Mouse (Mus musculus) embryonic facial prominence, embryonic 10.5 days (tissue): ENCODE results near the gene Ebi3. TPM values are rescaled to one million over a fixed set of nuclear protein-coding genes. Genes with fewer than 3 reads are reported as not detected.

Experiments
- DNase-seq: peaks from one replicate; pipeline ENCODE4 v3.0.0-alpha.2; 2017; ENCODE audit warnings: low spot score
- H3K27ac ChIP-seq: fragments of 300-500 bp; sonication (generic); replicated peaks from 2 replicates; pipeline ENCODE4 v1.5.1; 2016; ENCODE audit warnings: mild to moderate bottlenecking
- H3K27me3 ChIP-seq: fragments of 300-500 bp; sonication (generic); replicated peaks from 2 replicates; pipeline ENCODE4 v1.6.1; 2016; ENCODE audit warnings: low read depth, mild to moderate bottlenecking; ENCODE audit not compliant: poor library complexity, severe bottlenecking
- H3K36me3 ChIP-seq: fragments of 300-500 bp; sonication (generic); replicated peaks from 2 replicates; pipeline ENCODE4 v1.6.1; 2016; ENCODE audit warnings: mild to moderate bottlenecking, moderate library complexity
- H3K4me1 ChIP-seq: fragments of 300-500 bp; sonication (generic); 2 replicates; pipeline ENCODE4 v1.6.1; 2016
- H3K4me3 ChIP-seq: fragments of 300-500 bp; sonication (generic); 2 replicates; pipeline ENCODE4 v1.5.1; 2016; ENCODE audit warnings: mild to moderate bottlenecking, moderate library complexity
- H3K9me3 ChIP-seq: fragments of 300-500 bp; sonication (generic); 2 replicates; pipeline ENCODE4 v1.6.1; 2016; ENCODE audit warnings: mild to moderate bottlenecking
- WGBS: fragments of 180-500 bp; shearing (Covaris S2); methylation state at CpG from one replicate; pipeline ENCODE4 v1.1.7; 2016; 5-methylcytosine and 5-hydroxymethylcytosine counted together
- polyA plus RNA-seq: library from polyadenylated mRNA; unstranded; fragments of >200 nt; fragmentation: Nextera tagmentation; extraction: Ambion mirVana; gene quantifications from 2 replicates; pipeline ENCODE4 v1.2.1, GENCODE M21; 2016

Gene Ebi3
- polyA plus RNA-seq, 1 experiment from 2014 or later, result 1.4 TPM

GRCm38 (mm10) chr17:55986030-55986961 lies 33.9 kb downstream of the Ebi3 start, which contains the start of gene Fsd1:
Gene Fsd1, plus strand, starts transcription at chr17:55986509.
- peaks cover 21% of the 10 kb centered on the region for H3K36me3 ChIP-seq
- H3K4me1 ChIP-seq, result peaks cover 13% of the 10 kb centered on the region
- 8% methylated on average over 35 of the region's 35 CpGs for WGBS
- peak within 1 kb of the TSS; percentile 79 for H3K4me3 ChIP-seq
- H3K9me3 ChIP-seq, result no peaks in the 10 kb centered on the region
- peaks cover 9% of the 10 kb centered on the region; the same call in 1 of the 2 replicates for H3K27me3 ChIP-seq
- peak; percentile 87 for DNase-seq
- peak within 1 kb of the TSS; percentile 83 for H3K27ac ChIP-seq

- WGBS, result 79% methylated on average over 8 of the region's 8 CpGs
- H3K4me3 ChIP-seq, result no peak overlapping the region
- no peak for DNase-seq
- no peaks in the 10 kb centered on the region for H3K9me3 ChIP-seq
- H3K36me3 ChIP-seq, result peaks cover 57% of the 10 kb centered on the region
- H3K4me1 ChIP-seq, result peaks cover 13% of the 10 kb centered on the region
- no peak overlapping the region for H3K27ac ChIP-seq
- H3K27me3 ChIP-seq, result peaks cover 9% of the 10 kb centered on the region; the same call in 1 of the 2 replicates
These were observed 37.9 kb downstream of the Ebi3 start for GRCm38 (mm10) chr17:55990278-55990898.

- Histone ChIP-seq H3K4me3 (no peak overlapping the region), H3K9me3 (no peaks in the 10 kb centered on the region), H3K36me3 (peaks cover 62% of the 10 kb centered on the region), H3K27me3 (peaks cover 17% of the 10 kb centered on the region), H3K27ac (no peak overlapping the region), H3K4me1 (peaks cover 11% of the 10 kb centered on the region)
- WGBS, result 92% methylated on average over 15 of the region's 15 CpGs
- no peak for DNase-seq
These were observed 43.6 kb downstream of the Ebi3 start for GRCm38 (mm10) chr17:55996007-55996406.

- Histone ChIP-seq H3K4me1 (peaks cover 11% of the 10 kb centered on the region), H3K4me3 (peak overlapping the region; percentile 50), H3K9me3 (no peaks in the 10 kb centered on the region), H3K27ac (no peak overlapping the region), H3K36me3 (peaks cover 27% of the 10 kb centered on the region), H3K27me3 (peaks cover 31% of the 10 kb centered on the region)
- WGBS, result 5% methylated on average over 30 of the region's 30 CpGs
- peak; percentile 58 for DNase-seq
These were observed 47.5 kb downstream of the Ebi3 start for GRCm38 (mm10) chr17:55999794-56000499.

- H3K27ac ChIP-seq, result no peak overlapping the region
- H3K36me3 ChIP-seq, result no peaks in the 10 kb centered on the region; the same call in 1 of the 2 replicates
- H3K4me1 ChIP-seq, result peaks cover 28% of the 10 kb centered on the region
- no peak for DNase-seq
- no peaks in the 10 kb centered on the region for H3K9me3 ChIP-seq
- WGBS, result 86% methylated on average over 3 of the region's 3 CpGs
- no peak overlapping the region for H3K4me3 ChIP-seq
- H3K27me3 ChIP-seq, result peaks cover 37% of the 10 kb centered on the region
These were observed 50.6 kb downstream of the Ebi3 start for GRCm38 (mm10) chr17:56003000-56003399.

GRCm38 (mm10) chr17:56005415-56006061 lies 53.1 kb downstream of the Ebi3 start, which contains the start of the genes Stap2 and Mpnd:
Gene Stap2, minus strand, starts transcription at chr17:56005584.
Gene Mpnd, plus strand, starts transcription at chr17:56005711.
- WGBS, result 46% methylated on average over 13 of the region's 13 CpGs
- DNase-seq, result peak; percentile 65
- Histone ChIP-seq H3K27me3 (peaks cover 24% of the 10 kb centered on the region), H3K9me3 (no peaks in the 10 kb centered on the region), H3K4me3 (0 out of 2 replicates have a peak within 1 kb of the TSS, but pooled peaks have one; percentile 0), H3K27ac (no peak within 1 kb of the TSS), H3K4me1 (peaks cover 33% of the 10 kb centered on the region), H3K36me3 (no peaks in the 10 kb centered on the region)

Other genes starting within 250 kb of the Ebi3 start
- gene Pot1b, start 240.0 kb upstream of the Ebi3 start, polyA plus RNA-seq, result 10.8 and 11.0 TPM in 2 replicates
- gene Adgre4, start 202.7 kb upstream of the Ebi3 start, polyA plus RNA-seq, result 0.10 TPM in 1 of 2 replicates, not detected in the other
- 9.4 and 10.2 TPM in 2 replicates for gene Zfp119a, start 73.7 kb upstream of the Ebi3 start, polyA plus RNA-seq
- 13.5 and 15.8 TPM in 2 replicates for gene Zfp959, start 60.5 kb upstream of the Ebi3 start, polyA plus RNA-seq
- gene Zfp119b, start 3.1 kb upstream of the Ebi3 start, polyA plus RNA-seq, result 4.1 and 4.7 TPM in 2 replicates
- gene Yju2, start 6.5 kb downstream of the Ebi3 start, polyA plus RNA-seq, result 28.7 and 32.0 TPM in 2 replicates
- 32.8 and 39.1 TPM in 2 replicates for gene Shd, start 17.8 kb downstream of the Ebi3 start, polyA plus RNA-seq
- 63.3 and 69.4 TPM in 2 replicates for gene Fsd1, start 33.9 kb downstream of the Ebi3 start, polyA plus RNA-seq
- 8.2 and 8.8 TPM in 2 replicates for gene Stap2, start 52.9 kb downstream of the Ebi3 start, polyA plus RNA-seq
- gene Mpnd, start 53.1 kb downstream of the Ebi3 start, polyA plus RNA-seq, result 126 and 135 TPM in 2 replicates
- gene Sh3gl1, start 84.0 kb downstream of the Ebi3 start, polyA plus RNA-seq, result 170 and 173 TPM in 2 replicates
- 50.7 and 52.3 TPM in 2 replicates for gene Chaf1a, start 87.8 kb downstream of the Ebi3 start, polyA plus RNA-seq
- 35.0 and 36.8 TPM in 2 replicates for gene Ubxn6, start 122.4 kb downstream of the Ebi3 start, polyA plus RNA-seq
- gene Hdgfl2, start 127.0 kb downstream of the Ebi3 start, polyA plus RNA-seq, result 195 and 197 TPM in 2 replicates
- gene Plin4, start 157.2 kb downstream of the Ebi3 start, polyA plus RNA-seq, result 0.05 TPM in 2 replicates
- gene Plin5, start 165.0 kb downstream of the Ebi3 start, polyA plus RNA-seq, result 0.47 and 0.48 TPM in 2 replicates
- 0.10 TPM in 1 of 2 replicates, not detected in the other for gene Lrg1, start 169.4 kb downstream of the Ebi3 start, polyA plus RNA-seq
- gene Sema6b, start 187.7 kb downstream of the Ebi3 start, polyA plus RNA-seq, result 1.0 and 1.1 TPM in 2 replicates
- gene Tnfaip8l1, start 209.8 kb downstream of the Ebi3 start, polyA plus RNA-seq, result 10.3 and 11.7 TPM in 2 replicates
- 71.0 and 71.3 TPM in 2 replicates for gene Mydgf, start 231.3 kb downstream of the Ebi3 start, polyA plus RNA-seq